Mouse (Mus musculus): ENCODE data around the gene Crocc2. TPM values are rescaled to one million over a fixed set of nuclear protein-coding genes. Genes with fewer than 3 reads are reported as not detected.
"Not testable (repeated sequence)": the region's sequence is repeated elsewhere in the genome, so short reads cannot be mapped to it uniquely, and the experiment has no call there.

Gene Crocc2
- total and polyA plus RNA-seq, 2 experiments from 2014 or later, result 0.08 to 0.34 TPM

DNA sequence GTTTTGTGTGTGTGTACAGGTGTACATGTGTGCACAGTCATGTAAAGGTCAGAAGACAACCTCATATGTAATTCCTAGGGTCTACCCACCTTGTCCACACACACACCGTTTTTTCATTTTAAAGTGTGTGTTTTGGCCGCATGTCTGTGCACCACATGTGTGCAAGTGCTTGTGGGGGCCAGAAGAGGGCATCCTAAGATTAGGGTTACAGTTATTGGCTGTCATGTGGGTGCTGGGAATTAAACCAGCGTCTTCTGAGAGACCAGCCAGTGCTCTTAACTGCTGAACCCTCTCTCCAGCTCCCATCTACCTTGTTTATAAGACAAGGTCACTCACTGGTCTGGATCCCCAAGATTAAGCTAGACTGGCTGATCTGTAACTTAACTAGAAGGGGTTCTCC, 26.4 kb downstream of the Crocc2 start:
- H3K4me1 ChIP-seq (ENCODE audit: control insufficient read depth, insufficient read depth), result no peaks in the 10 kb centered on the region
- TF ChIP-seq EP300 (IDR thresholded peaks at IDR 0.05; ENCODE audit: low read depth), result no peak
- TF ChIP-seq CTCF (IDR thresholded peaks at IDR 0.05; ENCODE audit: low read depth), result no peak
- H3K27me3 ChIP-seq (ENCODE audit: control insufficient read depth, insufficient read depth, low read length), result peaks cover 12% of the 10 kb centered on the region
- DNase-seq (ENCODE audit: low spot score) (no peak), ATAC-seq (ENCODE audit: insufficient read depth, low read depth) (no peak)
- no peaks in the 10 kb centered on the region for H3K9me3 ChIP-seq (replicated peaks; ENCODE audit: control insufficient read depth, low read length)
- no peak overlapping the region for H3K9ac ChIP-seq (replicated peaks; ENCODE audit: low read depth, low read length)
- H3K4me3 ChIP-seq (ENCODE audit: low read depth, low read length), result no peak overlapping the region
- no peaks in the 10 kb centered on the region for H3K36me3 ChIP-seq (replicated peaks; ENCODE audit: control insufficient read depth, insufficient read depth, low read length)
- 87% methylated on average over 3 of the region's 3 CpGs for WGBS
- H3K4me2 ChIP-seq (ENCODE audit: low read depth, low read length), result no peak overlapping the region
- no peak overlapping the region for H3K27ac ChIP-seq (ENCODE audit: low read depth)

DNA sequence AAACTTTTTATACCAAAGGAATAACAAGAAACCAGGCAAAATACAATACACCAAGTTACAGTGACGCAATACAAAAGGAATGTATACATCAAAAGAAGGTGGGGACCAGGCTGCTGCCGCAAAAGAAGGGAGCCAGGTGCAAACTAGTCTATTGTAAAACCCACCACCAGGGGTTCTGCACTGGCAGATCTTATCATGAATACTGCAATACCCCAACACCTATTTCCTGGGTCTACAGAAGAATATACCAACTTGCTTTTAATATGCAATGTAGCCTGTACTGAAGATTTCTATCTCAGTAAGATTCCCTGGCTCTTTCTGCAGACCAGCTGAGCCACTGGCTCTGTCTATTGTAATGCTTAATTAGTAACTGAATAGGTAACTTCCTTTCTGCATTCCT, 28.9 kb downstream of the Crocc2 start:
- DNase-seq (ENCODE audit: low spot score); ATAC-seq (ENCODE audit: insufficient read depth, low read depth); H3K27me3 ChIP-seq (ENCODE audit: control insufficient read depth, insufficient read depth, low read length): not testable (repeated sequence)

GRCm38 (mm10) chr1:93197916-93198315, 29.4 kb downstream of the Crocc2 start:
- TF ChIP-seq EP300 (IDR thresholded peaks at IDR 0.05; ENCODE audit: low read depth), result no peak
- no peak for TF ChIP-seq CTCF (IDR thresholded peaks at IDR 0.05; ENCODE audit: low read depth)
- WGBS, result 77% methylated on average over 3 of the region's 3 CpGs
- H3K9me3 ChIP-seq (replicated peaks; ENCODE audit: control insufficient read depth, low read length), result no peaks in the 10 kb centered on the region
- 0 out of 2 replicates have a peak, but pooled peaks cover under 1% of the 10 kb centered on the region for H3K27me3 ChIP-seq (ENCODE audit: control insufficient read depth, insufficient read depth, low read length)
- no peaks in the 10 kb centered on the region for H3K4me1 ChIP-seq (ENCODE audit: control insufficient read depth, insufficient read depth)
- no peak overlapping the region for H3K9ac ChIP-seq (replicated peaks; ENCODE audit: low read depth, low read length)
- DNase-seq (ENCODE audit: low spot score) (no peak), ATAC-seq (ENCODE audit: insufficient read depth, low read depth) (no peak)
- no peak overlapping the region for H3K4me3 ChIP-seq (ENCODE audit: low read depth, low read length)
- no peak overlapping the region for H3K4me2 ChIP-seq (ENCODE audit: low read depth, low read length)
- H3K36me3 ChIP-seq (replicated peaks; ENCODE audit: control insufficient read depth, insufficient read depth, low read length), result no peaks in the 10 kb centered on the region
- no peak overlapping the region for H3K27ac ChIP-seq (ENCODE audit: low read depth)

More for the DNA sequence above, 28.9 kb downstream of the Crocc2 start:
- not testable (repeated sequence) for H3K4me2 ChIP-seq (ENCODE audit: low read depth, low read length); H3K9ac ChIP-seq (replicated peaks; ENCODE audit: low read depth, low read length); H3K4me3 ChIP-seq (ENCODE audit: low read depth, low read length); H3K9me3 ChIP-seq (replicated peaks; ENCODE audit: control insufficient read depth, low read length); H3K4me1 ChIP-seq (ENCODE audit: control insufficient read depth, insufficient read depth); H3K36me3 ChIP-seq (replicated peaks; ENCODE audit: control insufficient read depth, insufficient read depth, low read length); H3K27ac ChIP-seq (ENCODE audit: low read depth)
- WGBS, result 82% methylated on average over 2 of the region's 2 CpGs

GRCm38 (mm10) chr1:93206277-93206970, 37.9 kb downstream of the Crocc2 start:
- Histone ChIP-seq H3K9ac (replicated peaks; ENCODE audit: low read depth, low read length) (no peak overlapping the region), H3K4me1 (ENCODE audit: control insufficient read depth, insufficient read depth) (peaks cover 18% of the 10 kb centered on the region), H3K4me2 (ENCODE audit: low read depth, low read length) (no peak overlapping the region), H3K27ac (ENCODE audit: low read depth) (no peak overlapping the region), H3K36me3 (replicated peaks; ENCODE audit: control insufficient read depth, insufficient read depth, low read length) (no peaks in the 10 kb centered on the region), H3K4me3 (ENCODE audit: low read depth, low read length) (no peak overlapping the region), H3K27me3 (ENCODE audit: control insufficient read depth, insufficient read depth, low read length) (0 out of 2 replicates have a peak, but pooled peaks cover 3% of the 10 kb centered on the region), H3K9me3 (replicated peaks; ENCODE audit: control insufficient read depth, low read length) (no peaks in the 10 kb centered on the region)
- ATAC-seq (ENCODE audit: insufficient read depth, low read depth) (no peak), DNase-seq (ENCODE audit: low spot score) (no peak)
- peak; percentile 22; the same call in 1 of the 2 replicates for TF ChIP-seq CTCF (IDR thresholded peaks at IDR 0.05; ENCODE audit: low read depth)
- TF ChIP-seq EP300 (IDR thresholded peaks at IDR 0.05; ENCODE audit: low read depth), result no peak
- WGBS, result 72% methylated on average over 12 of the region's 12 CpGs

GRCm38 (mm10) chr1:93207536-93208064, 39.1 kb downstream of the Crocc2 start:
- Histone ChIP-seq H3K9ac (replicated peaks; ENCODE audit: low read depth, low read length) (no peak overlapping the region), H3K4me3 (ENCODE audit: low read depth, low read length) (no peak overlapping the region), H3K4me1 (ENCODE audit: control insufficient read depth, insufficient read depth) (peaks cover 23% of the 10 kb centered on the region), H3K27ac (ENCODE audit: low read depth) (no peak overlapping the region), H3K36me3 (replicated peaks; ENCODE audit: control insufficient read depth, insufficient read depth, low read length) (no peaks in the 10 kb centered on the region), H3K4me2 (ENCODE audit: low read depth, low read length) (no peak overlapping the region), H3K9me3 (replicated peaks; ENCODE audit: control insufficient read depth, low read length) (no peaks in the 10 kb centered on the region), H3K27me3 (ENCODE audit: control insufficient read depth, insufficient read depth, low read length) (0 out of 2 replicates have a peak, but pooled peaks cover 6% of the 10 kb centered on the region)
- TF ChIP-seq CTCF (IDR thresholded peaks at IDR 0.05; ENCODE audit: low read depth) (no peak), EP300 (IDR thresholded peaks at IDR 0.05; ENCODE audit: low read depth) (no peak)
- ATAC-seq (ENCODE audit: insufficient read depth, low read depth), result no peak
- whole genome bisulfite sequencing, result 85% methylated on average over 4 of the region's 4 CpGs
- no peak for DNase-seq (ENCODE audit: low spot score)

Measured in heart, postnatal 0 days (tissue).